Mouse (Mus musculus): ENCODE results near the gene Ccdc12.

The Ccdc12 gene

DNA sequence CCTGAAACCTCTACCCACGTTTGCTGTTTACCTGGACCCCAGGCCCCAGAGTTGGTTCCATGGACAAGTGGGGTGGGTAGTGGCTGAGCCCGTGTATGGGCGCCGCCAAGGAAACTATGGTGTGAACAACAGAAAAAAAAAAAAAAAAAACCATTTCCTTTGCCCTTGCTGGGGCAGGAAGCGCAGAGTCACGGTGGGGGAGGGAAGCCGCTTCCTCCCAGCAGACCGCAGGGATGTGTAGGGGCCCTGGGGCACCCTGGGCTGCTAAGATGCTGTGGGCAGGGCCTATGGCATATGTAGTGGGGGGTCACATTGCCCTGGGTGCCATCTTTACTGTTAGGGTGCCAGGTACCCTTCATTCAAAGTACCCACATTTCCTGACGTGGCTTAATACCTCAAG, 11.1 kb upstream of the Ccdc12 start:
- no peak for DNase-seq (ENCODE audit: low spot score in 2 of 2)

GRCm38 (mm10) chr9:110649775-110650174, 6.5 kb upstream of the Ccdc12 start:
- DNase-seq (ENCODE audit: low spot score in 2 of 2) = no peak

GRCm38 (mm10) chr9:110651931-110652722, 4.2 kb upstream of the Ccdc12 start:
- no peak for DNase-seq (ENCODE audit: low spot score in 2 of 2)

DNA sequence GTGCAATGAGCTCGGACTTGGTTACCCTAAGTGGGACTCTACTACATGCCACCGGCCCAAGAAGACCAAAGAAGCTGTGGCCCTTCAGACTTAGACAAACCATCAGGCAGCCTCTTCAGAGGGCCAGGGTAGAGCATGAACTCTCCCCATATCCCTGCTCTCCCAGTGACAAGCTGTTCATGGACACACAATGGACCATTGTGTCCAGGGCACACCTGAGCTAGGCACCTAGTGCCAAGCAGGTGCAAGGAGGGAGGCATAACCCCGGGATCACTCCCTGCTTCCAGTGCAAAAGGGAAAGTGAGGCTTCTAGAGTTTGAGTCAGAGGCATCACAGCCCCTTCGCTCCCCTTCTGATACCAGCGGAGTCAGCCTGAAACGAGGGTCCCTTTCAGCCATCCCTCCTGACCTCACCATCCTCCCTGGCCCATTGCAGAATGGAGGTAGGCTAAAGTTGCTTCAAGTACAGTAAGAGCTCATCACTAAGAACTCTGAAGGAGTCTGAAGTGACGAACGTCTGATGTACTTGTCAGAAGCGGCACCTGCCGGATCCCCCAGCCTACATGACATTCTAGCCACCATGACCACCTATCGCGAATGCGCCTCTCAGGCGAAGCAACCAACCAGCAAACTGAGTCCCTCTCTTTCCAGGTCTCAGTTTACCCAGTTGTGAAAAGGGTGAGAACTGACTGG, 3.2 kb upstream of the Ccdc12 start:
- DNase-seq (ENCODE audit: low spot score in 2 of 2) = no peak

DNA sequence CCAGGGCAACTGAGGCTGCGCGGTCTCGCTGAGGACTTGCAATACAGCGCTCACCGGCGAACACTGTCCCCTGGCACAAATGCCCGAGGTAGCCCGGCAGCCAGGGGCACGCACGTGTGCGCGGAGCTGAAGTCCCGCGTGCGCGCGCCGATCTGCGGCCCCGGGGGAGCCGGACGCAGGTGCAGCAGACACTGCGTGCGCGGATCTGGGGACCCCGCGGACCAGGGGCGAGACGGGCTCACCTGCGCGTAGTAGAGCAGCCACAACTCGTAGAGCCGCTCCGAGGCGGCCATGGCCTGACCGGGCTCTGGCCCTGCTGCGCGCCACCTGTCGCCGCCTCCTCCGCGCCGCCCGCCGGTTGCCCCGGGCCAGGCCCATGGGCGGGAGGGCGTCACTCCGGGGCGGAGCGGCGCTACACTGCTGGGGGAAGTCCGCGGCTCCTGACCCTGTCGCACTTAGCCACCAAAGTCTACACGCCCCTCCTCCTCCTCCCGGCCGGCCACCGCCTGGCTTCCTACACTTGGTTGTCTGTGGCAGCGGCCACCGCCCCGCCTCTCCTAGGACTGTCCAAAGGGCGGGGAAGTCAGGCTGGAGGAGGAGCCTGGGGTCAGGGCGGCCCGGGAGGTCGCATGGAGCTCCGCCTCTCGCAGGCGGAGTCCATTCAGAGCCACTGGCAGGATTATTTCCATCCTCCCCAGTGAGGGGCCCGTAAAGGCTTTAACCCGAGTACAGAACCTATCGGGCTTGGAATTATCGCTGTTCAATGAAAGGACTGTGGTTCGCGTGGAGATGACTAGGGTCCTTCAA, 2.4 kb upstream of the Ccdc12 start, which contains the start of gene Nbeal2:
Gene Nbeal2, minus strand, starts transcription at position 507 of the 807 bp plus-strand sequence.
- peak; percentile 68 to 75 for DNase-seq (ENCODE audit: low spot score in 2 of 2)

GRCm38 (mm10) chr9:110654726-110655650, 1.3 kb upstream of the Ccdc12 start:
- no peak for DNase-seq (ENCODE audit: low spot score in 2 of 2)

DNA sequence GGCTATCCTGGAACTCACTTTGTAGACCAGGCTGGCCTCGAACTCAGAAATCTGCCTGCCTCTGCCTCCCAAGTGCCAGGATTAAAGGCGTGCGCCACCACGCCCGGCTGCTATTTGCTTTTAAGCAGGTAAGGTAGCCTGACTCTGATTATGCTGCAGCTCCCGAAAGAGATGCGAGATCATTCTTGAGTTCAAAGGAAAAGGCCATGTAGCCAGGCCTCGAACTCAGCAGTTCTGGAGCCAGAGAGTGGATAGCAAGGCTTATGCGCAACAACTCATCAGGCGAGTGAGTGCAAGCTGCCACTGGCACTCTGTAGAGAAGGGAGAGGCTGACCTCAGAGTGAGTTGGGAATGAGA, 674 bp upstream of the Ccdc12 start:
- no peak for DNase-seq (ENCODE audit: low spot score in 2 of 2)

GRCm38 (mm10) chr9:110657474-110658078, 1.3 kb downstream of the Ccdc12 start:
- no peak for DNase-seq (ENCODE audit: low spot score in 2 of 2)

DNA sequence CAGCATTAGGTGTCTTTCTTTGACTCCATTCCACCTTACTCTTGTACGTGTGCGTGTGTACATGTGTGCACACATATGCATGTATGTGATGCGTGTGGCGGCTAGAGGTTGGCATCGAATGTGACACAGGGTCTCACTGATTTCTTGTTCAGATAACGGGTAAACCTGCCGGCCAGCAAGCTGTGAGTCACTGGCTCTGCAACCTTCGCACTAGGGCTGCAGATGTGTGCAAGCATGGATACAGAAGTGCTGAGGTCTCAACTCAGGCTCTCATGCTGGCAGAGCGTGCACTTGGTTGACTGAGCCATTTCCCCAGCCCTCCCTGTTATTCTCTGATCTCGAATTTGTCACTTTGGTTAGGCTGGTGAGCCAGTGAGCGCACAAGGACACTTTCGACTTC, 3.2 kb downstream of the Ccdc12 start:
- DNase-seq (ENCODE audit: low spot score in 2 of 2) = no peak

- DNase-seq (ENCODE audit: low spot score in 2 of 2) = no peak
Observed at GRCm38 (mm10) chr9:110660208-110660607, 3.9 kb downstream of the Ccdc12 start.

DNA sequence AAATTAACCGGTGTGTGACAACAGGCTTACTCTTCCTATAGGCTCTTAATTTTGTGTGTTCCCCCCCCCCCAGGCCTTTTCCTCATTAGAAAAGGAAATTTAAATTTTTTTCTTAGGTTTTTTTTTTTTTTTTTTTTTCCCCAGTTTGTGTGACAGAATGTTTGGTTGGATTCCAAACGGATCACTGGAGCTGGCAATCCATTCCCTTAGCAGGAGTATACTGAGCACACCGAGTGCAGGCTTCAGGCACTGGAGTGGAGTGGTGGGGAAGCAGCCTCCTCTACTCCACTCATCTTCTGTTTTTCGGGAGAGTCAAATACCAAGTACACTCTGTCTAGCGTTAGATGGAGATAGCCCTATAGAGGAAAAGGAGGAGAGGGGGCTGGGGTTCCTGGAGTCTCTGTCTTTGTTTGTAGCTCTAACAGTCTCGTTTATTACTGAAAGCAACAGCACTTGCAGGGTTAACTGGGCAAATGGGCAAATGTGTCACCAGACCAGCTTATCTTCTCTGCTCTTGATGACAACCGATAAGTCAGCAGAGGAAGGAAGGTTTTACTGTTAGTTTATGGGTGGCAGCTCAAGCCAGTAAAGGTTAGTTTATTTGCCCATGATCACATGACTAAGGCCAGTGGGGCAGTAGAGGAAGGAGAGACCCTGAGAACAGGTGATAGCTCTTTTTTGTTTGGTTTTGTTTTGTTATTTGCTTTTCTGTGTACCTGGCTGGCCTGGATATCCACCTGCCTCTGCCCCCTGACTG, 4.7 kb downstream of the Ccdc12 start:
- no peak for DNase-seq (ENCODE audit: low spot score in 2 of 2)

- no peak for DNase-seq (ENCODE audit: low spot score in 2 of 2)
Observed at GRCm38 (mm10) chr9:110662844-110663243, 6.5 kb downstream of the Ccdc12 start.

- no peak for DNase-seq (ENCODE audit: low spot score in 2 of 2)
Observed at GRCm38 (mm10) chr9:110665912-110666311, 9.6 kb downstream of the Ccdc12 start.

GRCm38 (mm10) chr9:110666374-110666773, 10.1 kb downstream of the Ccdc12 start:
- no peak for DNase-seq (ENCODE audit: low spot score in 2 of 2)

GRCm38 (mm10) chr9:110667219-110667836, 11.0 kb downstream of the Ccdc12 start:
- DNase-seq (ENCODE audit: low spot score in 2 of 2) = no peak

GRCm38 (mm10) chr9:110668601-110669293, 12.4 kb downstream of the Ccdc12 start:
- DNase-seq (ENCODE audit: low spot score in 2 of 2) = no peak

DNA sequence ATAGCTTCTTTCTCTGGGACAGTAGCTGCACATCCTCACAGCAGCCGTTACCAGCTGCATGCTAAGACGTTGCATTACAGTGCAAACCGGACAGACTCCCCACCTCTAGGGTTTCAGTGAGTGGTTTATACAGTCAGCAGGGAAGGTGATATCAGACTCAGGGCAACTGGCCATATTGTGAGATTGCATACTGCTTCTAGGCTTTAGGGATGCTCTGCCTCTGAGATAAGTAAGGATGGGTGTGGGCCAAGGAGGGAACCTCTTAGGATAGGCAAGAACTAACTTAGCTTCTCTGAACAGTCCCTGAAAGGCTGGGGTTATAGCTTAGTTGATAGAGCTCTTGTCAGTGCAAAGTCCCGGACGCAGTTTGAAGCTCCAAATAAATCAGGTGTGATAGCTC, 13.5 kb downstream of the Ccdc12 start:
- DNase-seq (ENCODE audit: low spot score in 2 of 2) = no peak

GRCm38 (mm10) chr9:110672462-110673106, 16.3 kb downstream of the Ccdc12 start:
- peak in 1 of 2 experiments; percentile 38 for DNase-seq (ENCODE audit: low spot score in 2 of 2)
